Mouse (Mus musculus) layer of hippocampus, postnatal 25 days (tissue): Measurements from ENCODE around the gene Fam189a2. TPM values are rescaled to one million over a fixed set of nuclear protein-coding genes. Genes with fewer than 3 reads are reported as not detected.

Experiments used
- DNase-seq, 2 experiments: peaks; one replicate each; pipeline ENCODE4 v3.0.0; 2022; ENCODE audit warnings: mixed read lengths in 2 of 2, low spot score in 1 of 2; ENCODE audit errors: extremely low spot score in 1 of 2
- total RNA-seq, 2 experiments: library from RNA; stranded (reverse); gene quantifications; 2 replicates each; pipeline ENCODE4 v1.2.3; 2021

Fam189a2 gene
- total RNA-seq, 2 experiments from 2014 or later: 8.8 to 9.4 TPM

GRCm38 (mm10) chr19:24029616-24030510 is 956 bp downstream of the Fam189a2 start:
- no peak for DNase-seq

GRCm38 (mm10) chr19:24025876-24026275 is 4.9 kb downstream of the Fam189a2 start:
- no peak for DNase-seq

GRCm38 (mm10) chr19:24024667-24025066 is 6.2 kb downstream of the Fam189a2 start:
- DNase-seq: no peak

- DNase-seq: no peak
Measured at GRCm38 (mm10) chr19:24024131-24024530, 6.7 kb downstream of the Fam189a2 start.

GRCm38 (mm10) chr19:24023351-24023750 is 7.5 kb downstream of the Fam189a2 start:
- no peak for DNase-seq

GRCm38 (mm10) chr19:24022771-24023170 is 8.0 kb downstream of the Fam189a2 start:
- DNase-seq: no peak

- no peak for DNase-seq
Measured at GRCm38 (mm10) chr19:24022301-24022700, 8.5 kb downstream of the Fam189a2 start.

- DNase-seq: no peak
Measured at GRCm38 (mm10) chr19:24020736-24021135, 10.1 kb downstream of the Fam189a2 start.

GRCm38 (mm10) chr19:24019609-24020008 is 11.2 kb downstream of the Fam189a2 start:
- no peak for DNase-seq

GRCm38 (mm10) chr19:24018396-24018795 is 12.4 kb downstream of the Fam189a2 start:
- no peak for DNase-seq

- DNase-seq: no peak
Measured at GRCm38 (mm10) chr19:24017892-24018291, 12.9 kb downstream of the Fam189a2 start.

- DNase-seq: no peak
Measured at GRCm38 (mm10) chr19:24017427-24017826, 13.4 kb downstream of the Fam189a2 start.

GRCm38 (mm10) chr19:24016706-24017386 is 14.0 kb downstream of the Fam189a2 start:
- DNase-seq: no peak

- DNase-seq: no peak
Measured at GRCm38 (mm10) chr19:24013241-24013640, 17.6 kb downstream of the Fam189a2 start.

GRCm38 (mm10) chr19:24012479-24012878 is 18.3 kb downstream of the Fam189a2 start:
- no peak for DNase-seq

GRCm38 (mm10) chr19:24007638-24008360 is 23.0 kb downstream of the Fam189a2 start:
- no peak for DNase-seq

GRCm38 (mm10) chr19:24007002-24007637 is 23.7 kb downstream of the Fam189a2 start:
- peak in 1 of 2 experiments; percentile 9 for DNase-seq

- no peak for DNase-seq
Measured at GRCm38 (mm10) chr19:23995766-23996399, 34.9 kb downstream of the Fam189a2 start.

GRCm38 (mm10) chr19:23988166-23988565 is 42.7 kb downstream of the Fam189a2 start:
- DNase-seq: no peak

GRCm38 (mm10) chr19:23987291-23987690 is 43.5 kb downstream of the Fam189a2 start:
- no peak for DNase-seq
